Mouse (Mus musculus) olfactory bulb, adult 2 months (tissue): Measurements from ENCODE around the gene 2310030G06Rik.

ENCODE experiments used
- CTCF ChIP-seq: fragments of 200-500 bp; IDR thresholded peaks from 2 replicates; pipeline ENCODE4 v1.5.1; 2012; ENCODE audit warnings: low read depth, mild to moderate bottlenecking, low read length, moderate library complexity; ENCODE audit not compliant: insufficient read depth
- POLR2A ChIP-seq: fragments of 200-500 bp; IDR thresholded peaks from 2 replicates; pipeline ENCODE4 v1.6.1; 2012; ENCODE audit warnings: mild to moderate bottlenecking, low read depth, low read length, moderate library complexity; ENCODE audit not compliant: insufficient read depth

DNA sequence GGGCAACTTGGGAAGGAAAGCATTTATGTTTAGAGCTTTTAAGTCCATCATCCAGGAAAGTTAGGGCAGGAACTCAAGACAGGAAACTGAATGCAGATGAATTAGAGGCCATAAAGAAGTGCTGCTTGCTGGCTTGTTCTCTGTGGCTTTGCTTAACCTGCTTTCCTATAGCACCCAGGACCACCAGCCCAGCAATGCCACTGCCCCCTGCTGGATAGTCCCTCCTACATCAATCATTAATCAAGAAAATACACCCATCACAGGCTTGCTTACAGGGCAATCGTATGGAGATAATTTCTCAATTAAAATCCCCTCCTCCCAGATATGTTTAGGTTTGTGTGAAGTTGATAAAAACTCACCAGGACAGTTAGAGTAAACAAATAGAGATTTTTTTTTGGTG lies 17.0 kb upstream of the 2310030G06Rik start:
- TF ChIP-seq CTCF (no peak), POLR2A (no peak)
